Mouse (Mus musculus) G1E (cell line): Measurements from ENCODE around the gene Spp2.

ENCODE experiments used
- CTCF ChIP-seq: IDR thresholded peaks from 2 replicates; pipeline ENCODE4 v1.5.1; 2012; ENCODE audit warnings: low read depth, low read length, inconsistent platforms, mixed read lengths
- GATA1 ChIP-seq: IDR thresholded peaks from 2 replicates; pipeline ENCODE4 v1.6.1; 2012; ENCODE audit warnings: borderline replicate concordance, low read length, inconsistent platforms, mixed read lengths
- TAL1 ChIP-seq: conservative IDR thresholded peaks from 2 replicates; pipeline ENCODE4 v1.6.1; 2012; ENCODE audit warnings: low read depth, low read length, inconsistent platforms, mixed read lengths

DNA sequence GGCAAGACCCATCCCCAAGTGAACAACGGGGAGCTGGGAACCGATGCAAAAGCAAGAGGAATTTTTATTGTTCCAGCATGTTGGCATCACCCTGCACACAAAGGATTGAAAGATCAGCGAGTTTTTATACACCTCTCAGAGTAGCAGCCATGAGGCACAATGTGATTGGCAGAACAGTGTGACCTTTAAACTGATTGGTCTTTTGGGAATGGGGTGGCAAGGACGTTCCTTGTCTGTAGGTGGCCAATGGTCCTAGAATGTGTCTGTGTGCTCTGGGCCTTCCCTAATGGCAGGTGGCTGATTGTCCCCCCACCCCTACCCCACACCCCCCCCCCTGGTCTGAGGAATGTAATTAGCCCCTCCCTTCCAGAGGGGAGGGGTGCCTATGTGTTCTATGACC is 52.4 kb downstream of the Spp2 start:
- TF ChIP-seq CTCF (no peak), TAL1 (no peak), GATA1 (no peak)
